Mouse (Mus musculus) E14TG2a.4 (cell line): ENCODE results near the gene Tmbim1.

ENCODE experiments used
- CTCF ChIP-seq: conservative IDR thresholded peaks from 2 replicates; pipeline ENCODE4 v1.5.1; 2014; ENCODE audit warnings: low read length
- NANOG ChIP-seq: IDR thresholded peaks from 2 replicates; pipeline ENCODE4 v1.6.1; 2014; ENCODE audit warnings: borderline replicate concordance, low read length, mixed read lengths
- POU5F1 ChIP-seq: IDR thresholded peaks from 2 replicates; pipeline ENCODE4 v1.6.1; 2014; ENCODE audit warnings: low read length, borderline replicate concordance

- TF ChIP-seq CTCF, result no peak
- TF ChIP-seq NANOG, result no peak
- no peak for TF ChIP-seq POU5F1
Observed at GRCm38 (mm10) chr1:74305522-74305921, at the start of gene Tmbim1.
